Mouse (Mus musculus) bone marrow macrophage, adult 2 months (primary cell): ENCODE data around the gene Tent5c. TPM values are rescaled to one million over a fixed set of nuclear protein-coding genes. Genes with fewer than 3 reads are reported as not detected.

Experiments
- H3K27ac ChIP-seq: 2 replicates; pipeline ENCODE4 v1.5.1; 2012; ENCODE audit warnings: low read depth, low read length; ENCODE audit not compliant: insufficient read depth
- H3K4me1 ChIP-seq: 2 replicates; pipeline ENCODE4 v1.6.1; 2012; ENCODE audit warnings: low read length; ENCODE audit not compliant: control insufficient read depth, insufficient read depth
- H3K4me3 ChIP-seq: 2 replicates; pipeline ENCODE4 v1.5.1; 2012; ENCODE audit warnings: mild to moderate bottlenecking, low read length, moderate library complexity; ENCODE audit not compliant: insufficient read depth
- CTCF ChIP-seq: IDR thresholded peaks from 2 replicates; pipeline ENCODE4 v1.5.1; 2012; ENCODE audit warnings: low read depth, mild to moderate bottlenecking, low read length, moderate library complexity
- POLR2A ChIP-seq: IDR thresholded peaks from 2 replicates; pipeline ENCODE4 v1.6.1; 2012; ENCODE audit warnings: mild to moderate bottlenecking, low read depth, low read length, borderline replicate concordance
- polyA plus RNA-seq: library from polyadenylated mRNA; stranded (reverse); fragments of >200 nt; gene quantifications from 2 replicates; pipeline ENCODE4 v1.2.4, GENCODE M21; 2012; ENCODE audit not compliant: missing spikeins, insufficient read depth, insufficient read length

The Tent5c gene
- polyA plus RNA-seq, 1 experiment, result 1.3 TPM

- Histone ChIP-seq H3K27ac (no peak overlapping the region), H3K4me1 (no peaks in the 10 kb centered on the region), H3K4me3 (no peak overlapping the region)
- no peak for TF ChIP-seq POLR2A
- no peak for TF ChIP-seq CTCF
These were observed 26.6 kb upstream of the Tent5c start for GRCm38 (mm10) chr3:100515754-100516141.

- Histone ChIP-seq H3K4me3 (no peak overlapping the region), H3K27ac (no peak overlapping the region), H3K4me1 (no peaks in the 10 kb centered on the region)
- TF ChIP-seq CTCF (no peak), POLR2A (no peak)
These were observed 26.1 kb upstream of the Tent5c start for GRCm38 (mm10) chr3:100515093-100515753.

- TF ChIP-seq POLR2A (no peak), CTCF (no peak)
- no peak overlapping the region for H3K4me3 ChIP-seq
- no peaks in the 10 kb centered on the region for H3K4me1 ChIP-seq
- no peak overlapping the region for H3K27ac ChIP-seq
These were observed 18.1 kb upstream of the Tent5c start for GRCm38 (mm10) chr3:100507174-100507573.

- no peak overlapping the region for H3K4me3 ChIP-seq
- no peak for TF ChIP-seq CTCF
- TF ChIP-seq POLR2A, result no peak
- no peaks in the 10 kb centered on the region for H3K4me1 ChIP-seq
These were observed 17.6 kb upstream of the Tent5c start for GRCm38 (mm10) chr3:100506715-100507114.

GRCm38 (mm10) chr3:100503882-100504281 lies 14.8 kb upstream of the Tent5c start:
- Histone ChIP-seq H3K4me1 (no peaks in the 10 kb centered on the region), H3K27ac (no peak overlapping the region), H3K4me3 (no peak overlapping the region)
- TF ChIP-seq CTCF (no peak), POLR2A (no peak)

More at GRCm38 (mm10) chr3:100506715-100507114, 17.6 kb upstream of the Tent5c start:
- no peak overlapping the region for H3K27ac ChIP-seq

GRCm38 (mm10) chr3:100502516-100502915 lies 13.4 kb upstream of the Tent5c start:
- Histone ChIP-seq H3K4me1 (no peaks in the 10 kb centered on the region), H3K27ac (no peak overlapping the region), H3K4me3 (no peak overlapping the region)
- TF ChIP-seq POLR2A, result no peak
- TF ChIP-seq CTCF, result no peak

GRCm38 (mm10) chr3:100501899-100502298 lies 12.8 kb upstream of the Tent5c start:
- Histone ChIP-seq H3K27ac (no peak overlapping the region), H3K4me3 (no peak overlapping the region), H3K4me1 (no peaks in the 10 kb centered on the region)
- no peak for TF ChIP-seq CTCF
- no peak for TF ChIP-seq POLR2A

GRCm38 (mm10) chr3:100496081-100496480 lies 7.0 kb upstream of the Tent5c start:
- H3K4me3 ChIP-seq, result no peak overlapping the region
- no peak overlapping the region for H3K27ac ChIP-seq
- TF ChIP-seq CTCF (no peak), POLR2A (no peak)
- H3K4me1 ChIP-seq, result no peaks in the 10 kb centered on the region

GRCm38 (mm10) chr3:100495456-100495855 lies 6.3 kb upstream of the Tent5c start:
- H3K4me3 ChIP-seq, result no peak overlapping the region
- no peak overlapping the region for H3K27ac ChIP-seq
- H3K4me1 ChIP-seq, result no peaks in the 10 kb centered on the region
- TF ChIP-seq POLR2A (no peak), CTCF (no peak)

- TF ChIP-seq CTCF (no peak), POLR2A (no peak)
These were observed 5.8 kb upstream of the Tent5c start for GRCm38 (mm10) chr3:100494912-100495311.

More at GRCm38 (mm10) chr3:100494912-100495311, 5.8 kb upstream of the Tent5c start:
- Histone ChIP-seq H3K4me3 (no peak overlapping the region), H3K4me1 (peaks cover 2% of the 10 kb centered on the region; the same call in 1 of the 2 replicates), H3K27ac (no peak overlapping the region)
